Mouse (Mus musculus): ENCODE measurements at regions not wholly inside any gene's neighbourhood (a gene's known extent, or its start where the extent isn't known, plus 50 kb on each side); places are given as distances from the start of the nearest gene placed in this dataset.
"Not testable (repeated sequence)": the region's sequence is repeated elsewhere in the genome, so short reads cannot be mapped to it uniquely, and the experiment has no call there.

DNA sequence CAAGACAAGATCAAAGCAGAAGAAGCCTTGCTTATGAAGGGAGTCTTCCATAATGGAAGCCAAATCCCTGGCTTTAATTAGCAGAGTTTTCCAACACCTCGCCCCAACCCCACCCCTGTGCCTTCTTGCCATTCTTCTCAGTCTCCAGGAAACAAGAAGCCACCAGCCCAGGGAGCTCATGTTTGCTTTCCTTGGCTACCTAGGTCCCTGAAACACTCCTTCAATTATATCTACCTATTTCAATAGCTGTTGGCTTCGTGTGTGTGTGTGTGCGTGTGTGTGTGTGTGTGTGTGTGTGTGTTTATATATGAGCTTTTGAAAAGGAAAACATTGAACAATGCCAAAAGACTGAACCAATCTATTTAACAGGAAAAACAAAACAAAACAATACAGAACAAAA, 82.5 kb upstream of the Nt5e start:
- H3K27me3 ChIP-seq (ENCODE audit: insufficient read depth, low read length) = no peaks in the 10 kb centered on the region
- DNase-seq (no peak), ATAC-seq (ENCODE audit: insufficient read depth) (no peak)
- H3K36me3 ChIP-seq (ENCODE audit: insufficient read depth) = no peaks in the 10 kb centered on the region
- H3K4me2 ChIP-seq = no peak overlapping the region
- no peaks in the 10 kb centered on the region for H3K9me3 ChIP-seq (ENCODE audit: low read depth, low read length)
- no peak overlapping the region for H3K27ac ChIP-seq (ENCODE audit: low read depth)
- no peak overlapping the region for H3K9ac ChIP-seq
- 58% methylated on average over 3 of the region's 3 CpGs for WGBS
- no peak for TF ChIP-seq CTCF (IDR thresholded peaks at IDR 0.05; ENCODE audit: low read depth)
- H3K4me1 ChIP-seq (ENCODE audit: insufficient read depth) = no peaks in the 10 kb centered on the region
- no peak overlapping the region for H3K4me3 ChIP-seq (ENCODE audit: low read depth, low read length)

DNA sequence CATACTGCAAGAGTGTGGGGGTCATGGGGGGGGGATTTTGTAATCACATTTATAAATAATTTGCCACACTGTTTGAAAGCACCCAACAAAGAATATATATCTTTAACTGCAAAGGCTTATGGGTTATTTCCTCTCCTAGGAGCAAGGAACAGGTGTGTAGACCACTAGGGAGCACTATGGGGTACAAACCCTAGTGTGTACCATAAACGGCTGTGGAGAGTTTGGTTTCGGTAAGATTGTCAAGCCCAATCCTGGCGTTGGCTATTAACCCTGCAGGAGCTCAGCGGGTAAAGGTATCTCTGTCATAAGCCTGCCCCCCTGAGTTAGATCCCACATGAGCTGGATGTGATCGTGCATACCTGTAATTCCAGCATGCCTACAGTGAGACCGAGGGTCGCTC, 71.0 kb upstream of the Nt5e start:
- H3K4me3 ChIP-seq (ENCODE audit: low read depth, low read length) = no peak overlapping the region
- no peak for ATAC-seq (ENCODE audit: insufficient read depth)
- no peak overlapping the region for H3K9ac ChIP-seq
- DNase-seq = no peak
- TF ChIP-seq CTCF (IDR thresholded peaks at IDR 0.05; ENCODE audit: low read depth) = no peak
- no peak overlapping the region for H3K27ac ChIP-seq (ENCODE audit: low read depth)
- H3K4me1 ChIP-seq (ENCODE audit: insufficient read depth) = no peaks in the 10 kb centered on the region
- no peak overlapping the region for H3K4me2 ChIP-seq
- H3K36me3 ChIP-seq (ENCODE audit: insufficient read depth) = no peaks in the 10 kb centered on the region
- no peaks in the 10 kb centered on the region for H3K9me3 ChIP-seq (ENCODE audit: low read depth, low read length)
- WGBS = 74% methylated on average over 7 of the region's 7 CpGs
- H3K27me3 ChIP-seq (ENCODE audit: insufficient read depth, low read length) = no peaks in the 10 kb centered on the region

DNA sequence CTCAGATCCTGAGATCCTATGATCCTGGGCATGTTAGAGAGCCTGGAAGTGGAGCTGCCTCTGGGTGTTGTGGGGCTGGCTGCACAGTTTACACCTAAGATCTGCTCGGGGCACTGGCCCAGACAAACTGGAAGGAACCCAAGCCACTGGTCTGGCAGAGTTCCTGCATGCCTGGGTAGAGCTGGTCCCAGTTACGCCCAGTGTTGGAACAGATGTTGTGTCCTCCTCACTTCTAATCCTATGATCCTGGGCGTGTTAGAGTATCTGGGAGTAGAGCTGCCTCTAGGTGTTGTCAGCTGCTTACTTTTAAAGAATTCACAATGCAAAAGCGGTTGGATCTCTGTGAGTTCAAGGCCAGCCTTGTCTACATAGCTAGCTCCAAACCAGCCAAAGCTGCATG, 67.4 kb upstream of the Nt5e start:
- DNase-seq = no peak
- Histone ChIP-seq H3K9me3 (ENCODE audit: low read depth, low read length) (no peaks in the 10 kb centered on the region), H3K27me3 (ENCODE audit: insufficient read depth, low read length) (no peaks in the 10 kb centered on the region), H3K27ac (ENCODE audit: low read depth) (no peak overlapping the region), H3K4me2 (no peak overlapping the region), H3K36me3 (ENCODE audit: insufficient read depth) (no peaks in the 10 kb centered on the region), H3K4me1 (ENCODE audit: insufficient read depth) (no peaks in the 10 kb centered on the region), H3K4me3 (ENCODE audit: low read depth, low read length) (no peak overlapping the region), H3K9ac (no peak overlapping the region)
- WGBS = 77% methylated on average over 4 of the region's 4 CpGs
- TF ChIP-seq CTCF (IDR thresholded peaks at IDR 0.05; ENCODE audit: low read depth) = no peak
- no peak for ATAC-seq (ENCODE audit: insufficient read depth)

DNA sequence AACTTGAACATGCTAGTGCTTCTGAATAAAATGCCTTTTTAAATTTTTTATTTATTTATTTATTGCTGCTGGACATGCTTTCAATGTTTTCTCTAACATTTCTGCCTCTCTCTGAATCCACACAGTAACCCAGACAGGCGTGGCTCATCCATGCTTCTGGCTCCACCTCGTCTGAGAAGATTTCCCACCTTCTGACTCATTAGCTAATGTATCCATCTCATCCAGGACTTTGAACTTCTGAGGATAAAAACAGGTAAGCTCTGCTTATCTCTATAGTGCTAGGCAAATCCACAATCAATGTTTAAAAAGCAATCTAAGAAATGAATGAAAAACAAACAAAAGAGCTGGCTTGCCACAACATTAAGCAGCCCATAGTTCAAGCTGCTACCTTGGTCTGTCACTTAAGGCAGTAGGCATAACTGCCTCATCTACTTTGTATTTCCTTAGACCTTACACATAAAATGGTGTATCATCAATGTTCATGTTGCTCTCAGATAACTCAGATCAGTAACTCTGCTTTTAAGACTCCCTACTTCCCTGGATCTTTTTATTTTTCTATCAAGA, 66.8 kb upstream of the Nt5e start:
- no peaks in the 10 kb centered on the region for H3K9me3 ChIP-seq (ENCODE audit: low read depth, low read length)
- WGBS = 58% methylated on average over 2 of the region's 2 CpGs
- H3K4me1 ChIP-seq (ENCODE audit: insufficient read depth) = no peaks in the 10 kb centered on the region
- DNase-seq (no peak), ATAC-seq (ENCODE audit: insufficient read depth) (no peak)
- TF ChIP-seq CTCF (IDR thresholded peaks at IDR 0.05; ENCODE audit: low read depth) = no peak
- no peak overlapping the region for H3K27ac ChIP-seq (ENCODE audit: low read depth)
- no peak overlapping the region for H3K4me3 ChIP-seq (ENCODE audit: low read depth, low read length)
- H3K4me2 ChIP-seq = no peak overlapping the region
- H3K9ac ChIP-seq = no peak overlapping the region
- no peaks in the 10 kb centered on the region for H3K27me3 ChIP-seq (ENCODE audit: insufficient read depth, low read length)
- no peaks in the 10 kb centered on the region for H3K36me3 ChIP-seq (ENCODE audit: insufficient read depth)

DNA sequence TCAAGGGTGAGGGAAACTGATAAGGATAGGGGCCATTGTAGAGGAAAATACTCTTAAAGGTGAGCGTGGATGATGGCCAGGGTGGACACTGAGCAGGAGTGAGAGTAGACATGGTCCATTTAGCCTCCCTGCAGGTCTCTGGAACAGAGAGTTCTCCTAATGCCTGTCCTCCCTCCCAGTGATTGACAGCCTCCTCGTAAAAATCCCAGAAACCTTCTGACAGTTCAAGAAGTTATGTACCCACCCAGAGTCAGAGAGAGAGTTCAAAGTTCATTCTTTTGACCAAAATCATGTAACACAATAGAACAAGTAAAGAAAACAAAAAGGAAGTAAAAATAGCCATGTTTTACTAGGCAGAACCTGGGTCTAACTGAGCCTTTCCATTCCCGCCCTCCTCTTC, 64.5 kb upstream of the Nt5e start:
- no peak for ATAC-seq (ENCODE audit: insufficient read depth)
- Histone ChIP-seq H3K4me3 (ENCODE audit: low read depth, low read length) (no peak overlapping the region), H3K27me3 (ENCODE audit: insufficient read depth, low read length) (no peaks in the 10 kb centered on the region), H3K4me2 (no peak overlapping the region), H3K9me3 (ENCODE audit: low read depth, low read length) (no peaks in the 10 kb centered on the region), H3K27ac (ENCODE audit: low read depth) (no peak overlapping the region), H3K4me1 (ENCODE audit: insufficient read depth) (no peaks in the 10 kb centered on the region), H3K9ac (no peak overlapping the region), H3K36me3 (ENCODE audit: insufficient read depth) (no peaks in the 10 kb centered on the region)
- DNase-seq = no peak
- no peak for TF ChIP-seq CTCF (IDR thresholded peaks at IDR 0.05; ENCODE audit: low read depth)
- 71% methylated on average over 3 of the region's 3 CpGs for WGBS

DNA sequence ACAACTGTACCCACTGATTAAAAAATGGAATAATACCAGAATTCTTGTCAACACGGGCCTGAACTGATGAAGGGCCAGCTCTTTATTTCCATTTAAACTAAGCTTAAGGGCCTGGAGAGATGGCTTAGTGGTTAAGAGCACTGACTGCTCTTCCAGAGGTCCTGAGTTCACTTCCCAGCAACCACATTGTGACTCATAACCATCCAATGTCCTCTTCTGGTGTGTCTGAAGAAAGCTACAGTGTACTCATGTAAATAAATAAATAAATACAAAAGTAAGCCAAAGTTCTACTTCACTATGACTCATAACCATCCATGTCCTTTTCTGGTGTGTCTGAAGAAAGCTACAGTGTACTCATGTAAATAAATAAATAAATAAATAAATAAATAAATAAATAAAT, 60.7 kb upstream of the Nt5e start:
- 87% methylated on average over 1 of the region's 1 CpGs for WGBS
- ATAC-seq (ENCODE audit: insufficient read depth); H3K27ac ChIP-seq (ENCODE audit: low read depth); H3K27me3 ChIP-seq (ENCODE audit: insufficient read depth, low read length); DNase-seq; H3K4me1 ChIP-seq (ENCODE audit: insufficient read depth); H3K9me3 ChIP-seq (ENCODE audit: low read depth, low read length); H3K36me3 ChIP-seq (ENCODE audit: insufficient read depth); H3K9ac ChIP-seq; H3K4me2 ChIP-seq; H3K4me3 ChIP-seq (ENCODE audit: low read depth, low read length): not testable (repeated sequence)

DNA sequence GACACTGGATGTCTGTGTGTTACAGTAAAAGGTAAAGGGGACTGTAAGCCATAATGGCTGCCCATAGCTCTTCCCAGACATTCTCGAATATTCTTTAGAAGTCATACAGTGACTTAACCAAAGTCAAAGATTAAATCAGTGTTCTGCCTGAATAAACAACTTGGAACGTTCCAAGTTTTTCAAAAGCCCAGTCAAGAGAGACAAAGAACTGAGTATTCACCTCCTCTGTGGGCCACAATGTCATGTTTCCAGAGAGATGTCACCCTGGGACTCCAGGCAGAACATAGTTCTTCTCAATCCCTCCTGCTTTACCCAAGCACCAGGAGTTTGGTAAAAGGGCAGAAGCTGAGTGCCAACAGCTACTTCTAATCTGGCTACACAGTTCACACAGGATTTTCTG, 58.2 kb upstream of the Nt5e start:
- Histone ChIP-seq H3K9me3 (ENCODE audit: low read depth, low read length) (no peaks in the 10 kb centered on the region), H3K27me3 (ENCODE audit: insufficient read depth, low read length) (no peaks in the 10 kb centered on the region), H3K4me3 (ENCODE audit: low read depth, low read length) (no peak overlapping the region), H3K27ac (ENCODE audit: low read depth) (no peak overlapping the region), H3K36me3 (ENCODE audit: insufficient read depth) (no peaks in the 10 kb centered on the region), H3K4me2 (no peak overlapping the region), H3K4me1 (ENCODE audit: insufficient read depth) (no peaks in the 10 kb centered on the region), H3K9ac (no peak overlapping the region)
- no peak for TF ChIP-seq CTCF (IDR thresholded peaks at IDR 0.05; ENCODE audit: low read depth)
- no peak for DNase-seq
- ATAC-seq (ENCODE audit: insufficient read depth) = no peak
- WGBS = 68% methylated on average over 2 of the region's 2 CpGs

DNA sequence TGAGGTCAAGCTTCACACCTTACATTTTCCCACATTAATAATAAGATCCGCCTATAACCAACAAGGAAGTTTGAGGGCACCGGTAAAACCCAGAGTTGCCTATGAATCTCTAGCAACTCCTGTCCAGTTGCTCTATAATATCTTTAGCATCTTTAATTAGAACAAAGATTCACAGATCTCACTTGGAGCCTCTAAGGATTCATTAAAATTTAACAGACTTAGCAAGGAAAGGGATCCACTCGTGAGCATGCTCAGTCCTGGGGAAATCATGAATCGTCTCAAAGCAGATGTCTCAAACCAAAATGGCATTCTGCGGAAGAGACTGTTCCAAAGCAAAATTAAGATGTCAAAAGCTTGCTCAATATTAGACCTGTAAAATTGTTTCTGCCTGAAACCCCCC, 57.8 kb upstream of the Nt5e start:
- Histone ChIP-seq H3K4me3 (ENCODE audit: low read depth, low read length) (no peak overlapping the region), H3K27me3 (ENCODE audit: insufficient read depth, low read length) (no peaks in the 10 kb centered on the region), H3K9me3 (ENCODE audit: low read depth, low read length) (no peaks in the 10 kb centered on the region), H3K36me3 (ENCODE audit: insufficient read depth) (no peaks in the 10 kb centered on the region), H3K4me2 (no peak overlapping the region), H3K27ac (ENCODE audit: low read depth) (no peak overlapping the region), H3K9ac (no peak overlapping the region), H3K4me1 (ENCODE audit: insufficient read depth) (no peaks in the 10 kb centered on the region)
- DNase-seq (no peak), ATAC-seq (ENCODE audit: insufficient read depth) (no peak)
- 87% methylated on average over 5 of the region's 5 CpGs for WGBS
- no peak for TF ChIP-seq CTCF (IDR thresholded peaks at IDR 0.05; ENCODE audit: low read depth)
